Mouse (Mus musculus): ENCODE results near the gene Cdkl5. TPM values are rescaled to one million over a fixed set of nuclear protein-coding genes. Genes with fewer than 3 reads are reported as not detected.
"Not testable (repeated sequence)": the region's sequence is repeated elsewhere in the genome, so short reads cannot be mapped to it uniquely, and the experiment has no call there.

Gene Cdkl5
- total RNA-seq, 2 experiments from 2014 or later = 2.2 to 2.8 TPM

DNA sequence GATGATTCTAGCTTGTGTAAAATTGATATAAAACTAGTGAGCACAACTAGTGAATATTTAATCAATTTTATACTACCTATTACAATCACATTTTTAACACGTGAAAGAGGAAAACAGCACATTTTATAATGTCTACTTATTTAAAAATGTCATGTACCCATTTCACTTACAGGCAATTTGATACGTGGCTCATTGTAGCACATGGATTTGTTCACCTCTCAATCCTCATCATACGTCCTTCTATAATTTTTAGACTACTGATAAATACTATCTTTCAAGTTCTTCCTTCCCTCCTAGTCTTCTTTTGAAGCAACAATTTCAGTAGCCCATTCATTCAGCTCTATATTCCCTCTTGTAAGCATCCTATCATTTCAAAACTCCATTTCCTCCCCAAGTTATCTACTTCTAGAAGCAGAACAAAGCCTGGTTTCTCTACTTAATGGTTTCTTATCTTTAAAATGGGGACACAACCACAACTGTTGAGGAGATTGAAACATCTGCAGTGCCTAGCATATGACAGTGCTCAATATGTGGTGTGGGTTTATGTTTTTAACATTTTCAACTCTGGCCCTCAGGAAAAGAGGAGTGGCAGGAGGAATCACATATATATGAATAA is 75.4 kb downstream of the Cdkl5 start:
- DNase-seq (ENCODE audit: low spot score in 2 of 2) = no peak

DNA sequence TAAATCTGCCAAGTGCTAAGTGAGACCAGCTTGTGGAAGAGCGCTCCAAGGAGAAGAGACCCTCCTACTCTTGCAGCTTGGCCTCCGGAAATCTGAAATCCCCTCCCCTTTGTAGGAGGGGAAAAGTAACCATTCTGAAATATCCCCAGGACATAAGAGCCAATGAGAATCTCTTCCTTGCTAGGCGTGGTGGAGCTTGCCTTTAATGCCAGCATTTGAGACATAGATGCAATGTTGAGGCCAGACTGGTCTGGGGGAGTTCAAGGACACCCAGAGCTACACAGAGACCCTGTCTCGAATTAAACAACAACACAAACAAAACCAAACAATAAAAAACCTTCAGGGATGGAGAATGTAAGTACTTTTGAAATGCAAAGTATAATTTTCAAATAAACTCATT is 87.6 kb downstream of the Cdkl5 start, which contains the start of gene Gja6:
Gene Gja6, minus strand, starts transcription at position 101 of the 400 bp plus-strand sequence.
- DNase-seq (ENCODE audit: low spot score in 2 of 2) = no peak

DNA sequence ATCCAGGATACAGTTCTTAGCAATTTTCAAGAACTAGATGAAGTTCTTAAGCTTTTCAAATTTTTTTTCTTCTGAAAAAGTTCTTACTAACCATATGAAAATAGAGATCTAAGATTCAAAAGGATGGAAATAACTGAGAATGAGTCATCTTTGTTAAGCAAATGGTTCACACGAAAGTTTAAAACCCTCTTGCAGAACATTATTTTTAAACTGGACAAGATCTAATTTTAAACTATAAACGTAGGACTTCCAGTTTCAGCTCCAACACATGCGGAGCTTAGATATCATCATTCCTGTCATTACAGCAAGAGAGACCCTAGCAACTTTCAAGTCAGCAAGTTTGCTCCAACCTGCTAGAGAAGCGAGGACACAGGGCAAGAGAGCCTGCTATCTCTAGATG is 88.0 kb downstream of the Cdkl5 start:
- DNase-seq (ENCODE audit: low spot score in 2 of 2) = no peak

DNA sequence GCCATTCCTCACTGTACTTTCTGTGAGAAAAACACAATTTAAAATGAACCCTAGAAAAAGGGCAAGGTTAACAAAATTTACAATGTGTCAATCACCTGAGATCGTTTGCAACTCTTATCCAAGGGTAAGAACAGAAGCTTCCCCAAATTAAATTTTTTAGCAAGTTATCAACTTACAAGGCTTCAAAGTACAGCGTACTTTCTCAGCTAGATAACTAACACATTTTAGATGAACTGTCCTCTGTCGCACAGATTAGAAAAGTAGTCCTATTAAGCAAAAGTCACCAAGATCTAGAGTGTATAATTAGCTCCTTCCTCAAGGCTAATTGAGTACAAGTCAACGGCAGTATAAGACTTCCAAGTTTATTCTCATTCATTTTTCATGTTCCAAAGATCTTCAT is 88.6 kb downstream of the Cdkl5 start:
- DNase-seq (ENCODE audit: low spot score in 2 of 2) = no peak

DNA sequence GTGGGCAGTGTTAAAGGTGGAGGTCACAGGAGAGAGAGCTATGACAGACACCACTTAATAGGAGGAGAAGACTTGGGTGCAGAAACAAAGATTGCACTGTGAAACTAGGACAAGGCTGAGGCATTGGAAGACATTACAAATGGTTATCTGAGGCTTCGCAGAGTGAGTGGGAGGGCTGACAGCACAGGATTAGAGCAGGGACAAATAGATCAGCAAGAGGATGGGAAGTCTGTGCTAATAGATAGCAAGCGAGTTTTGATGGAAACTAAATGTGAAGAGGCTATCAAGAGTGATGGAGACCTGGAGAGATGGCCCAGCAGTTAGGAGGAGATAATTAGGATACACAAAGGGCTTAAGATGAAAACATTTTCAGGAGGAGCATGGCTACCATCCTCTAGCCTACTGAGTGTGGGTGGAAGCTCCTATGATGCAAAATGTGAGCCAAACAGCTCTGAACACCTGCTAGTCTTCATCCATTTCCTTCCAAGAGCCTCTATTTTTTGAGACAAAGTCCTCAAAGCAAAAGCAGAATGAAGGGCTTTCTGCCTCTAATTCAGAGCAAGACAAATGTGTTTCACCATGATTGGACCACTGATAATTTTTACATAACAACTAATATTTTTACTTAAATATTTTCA is 89.3 kb downstream of the Cdkl5 start:
- no peak for DNase-seq (ENCODE audit: low spot score in 2 of 2)

- DNase-seq (ENCODE audit: low spot score in 2 of 2) = no peak
Measured at GRCm38 (mm10) chrX:160901118-160901517, 93.4 kb downstream of the Cdkl5 start.

- DNase-seq (ENCODE audit: low spot score in 2 of 2) = no peak
Measured at GRCm38 (mm10) chrX:160892077-160892476, 102.4 kb downstream of the Cdkl5 start.

DNA sequence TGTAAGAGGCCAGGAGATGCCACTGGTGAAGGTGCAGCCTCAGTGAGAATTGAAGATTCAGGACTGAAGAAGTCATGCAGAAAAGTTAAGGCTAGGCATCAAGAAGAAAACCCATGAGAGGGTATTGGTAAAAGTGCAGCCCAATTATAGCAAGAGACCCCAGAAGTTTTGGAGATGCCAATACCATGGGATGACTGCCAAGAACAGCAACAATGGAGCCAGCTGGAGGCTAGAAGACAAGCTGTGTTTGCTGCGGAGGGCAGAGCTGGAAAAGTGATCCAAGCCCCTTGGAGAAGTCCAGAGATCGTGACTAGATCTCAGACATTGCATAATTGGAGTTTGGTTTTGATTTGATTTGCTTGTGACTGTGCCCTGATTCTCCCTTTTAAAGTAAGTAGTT is 108.2 kb downstream of the Cdkl5 start:
- DNase-seq (ENCODE audit: low spot score in 2 of 2) = no peak

DNA sequence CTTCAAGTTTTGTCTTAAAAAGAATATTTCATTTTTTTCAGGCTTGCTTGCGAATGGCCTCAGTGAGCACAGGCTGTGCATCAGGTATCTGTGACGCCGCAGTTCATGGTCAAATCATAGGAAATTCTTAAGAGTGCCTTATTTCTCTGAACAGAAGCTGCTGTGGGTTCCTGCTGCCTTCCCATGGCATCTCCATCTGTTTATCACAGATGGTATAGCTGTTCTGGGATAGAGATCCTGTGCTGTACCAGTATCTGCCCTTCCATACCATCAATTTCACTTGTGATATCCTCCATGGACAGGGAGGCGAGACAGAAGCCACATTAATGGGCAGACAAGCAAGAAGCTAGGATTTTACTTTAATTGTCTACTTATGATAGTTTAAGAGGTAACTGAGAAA is 127.9 kb downstream of the Cdkl5 start:
- no peak for DNase-seq (ENCODE audit: low spot score in 2 of 2)

DNA sequence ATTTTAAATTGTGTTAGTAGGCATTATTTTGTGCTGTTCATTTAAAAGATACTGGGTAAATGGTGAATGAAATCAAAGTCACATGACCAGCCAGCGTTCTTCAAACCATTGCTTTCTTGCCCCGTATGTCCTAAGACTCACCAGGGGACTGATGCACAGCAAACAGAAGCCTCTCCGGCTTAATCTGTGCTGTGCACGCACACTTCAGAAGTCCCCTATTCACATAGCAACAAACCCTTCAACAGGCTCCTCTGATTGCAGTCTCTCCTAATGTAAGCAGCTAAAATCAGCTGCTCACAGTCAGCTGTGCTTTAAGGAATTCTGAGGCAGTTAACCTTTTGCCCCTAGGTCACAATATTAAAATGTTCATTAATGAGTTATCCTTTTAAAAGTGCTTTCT is 129.5 kb downstream of the Cdkl5 start:
- no peak for DNase-seq (ENCODE audit: low spot score in 2 of 2)

DNA sequence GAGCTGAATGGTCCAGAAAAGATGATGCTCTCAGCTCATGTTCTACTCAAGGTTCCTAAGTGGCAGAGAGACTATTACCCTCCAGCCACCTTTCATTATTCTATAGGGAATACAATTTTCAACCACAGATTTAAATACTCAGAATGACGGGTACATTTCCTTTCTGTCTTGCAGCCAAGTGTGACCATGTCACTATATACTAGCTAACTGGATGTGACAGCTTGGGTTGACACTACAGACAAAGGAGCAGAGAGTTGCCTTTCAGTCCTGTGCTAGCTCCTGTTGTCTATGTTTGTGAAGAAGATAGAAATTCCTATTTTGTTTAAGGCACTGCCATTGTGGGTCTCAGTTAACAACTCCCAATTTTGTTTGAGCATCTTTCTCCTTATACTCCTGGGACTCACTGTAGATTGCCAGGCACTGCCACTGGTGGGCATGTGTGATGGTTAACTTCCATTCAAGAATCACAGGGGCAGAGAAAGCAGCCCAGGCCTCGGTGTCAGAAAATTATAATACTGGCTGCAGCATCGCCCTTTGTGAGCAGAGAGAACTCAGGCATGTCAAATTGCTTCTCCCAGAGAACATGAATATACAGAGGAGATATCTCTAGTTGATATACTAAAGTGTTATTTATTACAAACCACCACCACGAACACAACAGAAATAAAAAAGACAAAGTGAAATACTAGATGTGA is 130.7 kb downstream of the Cdkl5 start:
- DNase-seq (ENCODE audit: low spot score in 2 of 2) = no peak

DNA sequence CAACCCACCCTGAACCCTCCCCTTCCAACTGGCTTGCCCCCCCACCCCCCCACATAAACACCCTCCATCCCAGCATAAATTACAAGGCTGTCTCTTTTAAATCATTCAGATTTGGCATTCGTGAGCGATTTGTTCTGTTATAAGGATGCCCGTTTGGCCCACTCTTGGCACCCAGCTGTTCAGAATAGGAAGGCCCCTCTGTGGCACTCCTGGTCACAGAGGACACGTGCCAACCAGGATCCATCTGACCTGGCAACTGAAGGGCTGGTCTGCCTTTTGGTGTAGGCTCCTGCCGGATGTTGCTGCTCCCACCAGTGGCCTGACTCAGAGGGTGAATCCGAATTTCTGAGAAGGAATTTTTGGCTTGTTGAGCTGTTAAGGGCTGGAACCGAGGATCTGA is 186.3 kb downstream of the Cdkl5 start:
- DNase-seq (ENCODE audit: low spot score in 2 of 2) = no peak

DNA sequence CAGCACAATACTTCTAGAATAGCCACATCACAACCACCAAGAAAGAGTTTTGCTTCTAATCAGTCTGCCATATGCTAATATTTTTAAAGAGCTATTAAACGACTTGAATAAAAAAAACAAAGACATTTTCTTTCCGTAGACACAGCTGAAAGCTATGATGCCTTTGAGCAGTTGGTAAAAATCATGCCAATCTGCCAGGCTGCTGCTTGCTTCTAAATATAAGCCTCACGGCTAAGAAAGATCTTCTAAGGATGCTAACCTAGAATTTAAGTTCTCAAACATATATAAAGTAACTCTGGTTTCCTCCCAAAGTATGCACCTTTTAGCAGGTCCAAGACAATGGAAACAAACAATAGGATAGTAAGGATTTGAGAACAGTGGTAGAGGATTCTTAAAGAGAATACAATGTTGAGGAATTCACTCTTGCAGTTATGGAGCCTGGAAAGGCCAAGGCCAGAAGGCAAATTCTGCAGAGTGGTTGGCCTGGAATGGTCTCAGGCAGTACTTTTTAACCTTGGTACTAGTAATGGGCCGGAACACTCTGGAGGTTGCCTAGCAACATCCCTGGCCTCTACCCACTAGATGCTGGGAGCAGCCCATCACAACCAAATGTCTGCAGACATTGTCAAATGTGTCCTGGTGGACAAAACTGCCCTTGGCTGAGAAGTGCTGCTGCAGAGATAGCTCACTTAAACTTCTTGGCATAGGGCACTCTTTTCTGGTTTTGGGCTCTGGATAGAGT is 189.9 kb downstream of the Cdkl5 start:
- no peak for DNase-seq (ENCODE audit: low spot score in 2 of 2)

GRCm38 (mm10) chrX:160794920-160795319 is 199.6 kb downstream of the Cdkl5 start:
- DNase-seq (ENCODE audit: low spot score in 2 of 2) = no peak

GRCm38 (mm10) chrX:160782276-160782675 is 212.2 kb downstream of the Cdkl5 start:
- no peak for DNase-seq (ENCODE audit: low spot score in 2 of 2)

GRCm38 (mm10) chrX:160773033-160773432 is 221.5 kb downstream of the Cdkl5 start:
- no peak for DNase-seq (ENCODE audit: low spot score in 2 of 2)

DNA sequence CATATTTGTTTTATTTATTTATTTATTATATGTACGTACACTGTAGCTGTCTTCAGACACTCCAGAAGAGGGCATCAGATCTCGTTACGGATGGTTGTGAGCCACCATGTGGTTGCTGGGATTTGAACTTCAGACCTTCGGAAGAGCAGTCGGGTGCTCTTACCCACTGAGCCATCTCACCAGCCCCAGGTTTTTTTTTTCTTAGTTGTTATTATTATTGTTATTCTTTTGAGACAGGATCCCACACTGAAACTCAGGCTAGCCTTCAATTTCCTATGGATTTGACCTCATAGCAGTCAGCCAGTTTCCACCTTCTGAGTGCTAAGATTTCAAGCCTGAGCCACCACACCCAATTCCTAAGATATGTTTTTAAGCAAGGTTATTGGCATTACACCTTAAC is 224.9 kb downstream of the Cdkl5 start:
- not testable (repeated sequence) for DNase-seq (ENCODE audit: low spot score in 2 of 2)

- no peak for DNase-seq (ENCODE audit: low spot score in 2 of 2)
Measured at GRCm38 (mm10) chrX:160767713-160768112, 226.8 kb downstream of the Cdkl5 start, which contains the start of gene Rs1. Gene Rs1 (plus strand): TSS chrX:160768013.

GRCm38 (mm10) chrX:160766233-160766616 is 228.3 kb downstream of the Cdkl5 start:
- DNase-seq (ENCODE audit: low spot score in 2 of 2) = no peak

GRCm38 (mm10) chrX:160765389-160766232 is 228.9 kb downstream of the Cdkl5 start:
- DNase-seq (ENCODE audit: low spot score in 2 of 2) = peak; percentile 84 to 87

GRCm38 (mm10) chrX:160750808-160751207 is 243.7 kb downstream of the Cdkl5 start:
- no peak for DNase-seq (ENCODE audit: low spot score in 2 of 2)
